Mouse (Mus musculus): ENCODE data around the gene Pih1d1.
A peak's percentile ranks its signal among the peaks of the same experiment; 100 is the strongest.

Pih1d1 gene

GRCm38 (mm10) chr7:45126844-45127699 is 27.0 kb upstream of the Pih1d1 start:
- no peak for DNase-seq (ENCODE audit: low read depth, low spot score)

GRCm38 (mm10) chr7:45127700-45128224 is 26.3 kb upstream of the Pih1d1 start:
- no peak for DNase-seq (ENCODE audit: low read depth, low spot score)

GRCm38 (mm10) chr7:45128624-45129246 is 25.4 kb upstream of the Pih1d1 start, which contains the start of gene Rpl13a:
Gene Rpl13a, minus strand, starts transcription at chr7:45128761.
- DNase-seq (ENCODE audit: low read depth, low spot score) = peak; percentile 99

GRCm38 (mm10) chr7:45129318-45129717 is 24.8 kb upstream of the Pih1d1 start:
- DNase-seq (ENCODE audit: low read depth, low spot score) = no peak

- DNase-seq (ENCODE audit: low read depth, low spot score) = no peak
Measured at GRCm38 (mm10) chr7:45129776-45130512, 24.2 kb upstream of the Pih1d1 start.

GRCm38 (mm10) chr7:45131850-45132249 is 22.3 kb upstream of the Pih1d1 start:
- DNase-seq (ENCODE audit: low read depth, low spot score) = no peak

- no peak for DNase-seq (ENCODE audit: low read depth, low spot score)
Measured at GRCm38 (mm10) chr7:45133446-45134159, 20.5 kb upstream of the Pih1d1 start.

GRCm38 (mm10) chr7:45134544-45135026 is 19.5 kb upstream of the Pih1d1 start:
- DNase-seq (ENCODE audit: low read depth, low spot score) = no peak

- DNase-seq (ENCODE audit: low read depth, low spot score) = no peak
Measured at GRCm38 (mm10) chr7:45135370-45135769, 18.7 kb upstream of the Pih1d1 start.

GRCm38 (mm10) chr7:45135993-45136567 is 18.0 kb upstream of the Pih1d1 start, which contains the start of the genes Gm45713 and Flt3l:
Gene Gm45713, minus strand, starts transcription at chr7:45136231.
Gene Flt3l, minus strand, starts transcription at chr7:45136432.
- DNase-seq (ENCODE audit: low read depth, low spot score) = no peak

GRCm38 (mm10) chr7:45137171-45138006 is 16.7 kb upstream of the Pih1d1 start:
- DNase-seq (ENCODE audit: low read depth, low spot score) = no peak

GRCm38 (mm10) chr7:45138403-45138802 is 15.7 kb upstream of the Pih1d1 start:
- DNase-seq (ENCODE audit: low read depth, low spot score) = no peak

GRCm38 (mm10) chr7:45139904-45140723 is 14.0 kb upstream of the Pih1d1 start:
- no peak for DNase-seq (ENCODE audit: low read depth, low spot score)

GRCm38 (mm10) chr7:45141319-45141718 is 12.8 kb upstream of the Pih1d1 start:
- no peak for DNase-seq (ENCODE audit: low read depth, low spot score)

GRCm38 (mm10) chr7:45141914-45142313 is 12.2 kb upstream of the Pih1d1 start:
- DNase-seq (ENCODE audit: low read depth, low spot score) = no peak

- no peak for DNase-seq (ENCODE audit: low read depth, low spot score)
Measured at GRCm38 (mm10) chr7:45144368-45145174, 9.5 kb upstream of the Pih1d1 start.

GRCm38 (mm10) chr7:45145460-45145859 is 8.6 kb upstream of the Pih1d1 start:
- DNase-seq (ENCODE audit: low read depth, low spot score) = no peak

GRCm38 (mm10) chr7:45147267-45147666 is 6.8 kb upstream of the Pih1d1 start:
- no peak for DNase-seq (ENCODE audit: low read depth, low spot score)
